Mouse (Mus musculus): Measurements from ENCODE around the gene Sdk1. TPM values are rescaled to one million over a fixed set of nuclear protein-coding genes. Genes with fewer than 3 reads are reported as not detected.

The Sdk1 gene
- total and polyA plus RNA-seq, 2 experiments, result 0.18 to 0.27 TPM

DNA sequence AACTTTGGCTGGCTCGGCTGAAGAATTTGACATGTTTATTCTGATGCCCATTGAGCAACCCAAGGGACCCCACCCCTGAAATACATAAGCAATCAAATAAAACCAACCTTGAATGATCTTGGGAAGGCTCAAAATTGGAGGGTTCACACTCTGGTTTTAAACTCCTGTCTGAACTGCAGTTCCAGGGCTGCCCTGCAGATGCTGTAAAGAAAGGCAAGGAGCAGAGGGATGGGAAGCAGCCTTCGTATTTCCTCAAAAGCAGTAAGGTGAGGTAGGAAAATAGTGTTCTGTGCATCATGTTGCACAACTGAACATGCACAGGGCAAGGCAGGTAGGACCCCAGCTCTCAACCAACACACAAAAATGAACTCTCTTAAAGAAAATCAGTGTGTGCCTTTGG lies 222.1 kb downstream of the Sdk1 start:
- no peak for DNase-seq (ENCODE audit: extremely low read depth, low read depth, low spot score)
- Histone ChIP-seq H3K27me3 (ENCODE audit: control insufficient read depth, insufficient read depth, low read length) (no peaks in the 10 kb centered on the region), H3K36me3 (ENCODE audit: control insufficient read depth, insufficient read depth, low read length) (no peaks in the 10 kb centered on the region), H3K79me2 (ENCODE audit: control insufficient read depth, insufficient read depth, low read length) (no peaks in the 10 kb centered on the region), H3K4me3 (ENCODE audit: insufficient read depth, low read depth, low read length) (no peak overlapping the region), H3K9ac (ENCODE audit: low read depth, low read length) (no peak overlapping the region), H3K4me1 (ENCODE audit: control insufficient read depth, insufficient read depth, low read length) (no peaks in the 10 kb centered on the region), H3K27ac (replicated peaks; ENCODE audit: insufficient read depth, low read depth, low read length) (no peak overlapping the region)
- WGBS, result 84% methylated on average over 2 of the region's 2 CpGs
- no peak for TF ChIP-seq POLR2A (IDR thresholded peaks at IDR 0.05; ENCODE audit: extremely low read depth, insufficient read depth, low read length)
- no peak for TF ChIP-seq CTCF (IDR thresholded peaks at IDR 0.05; ENCODE audit: low read depth, low read length)

DNA sequence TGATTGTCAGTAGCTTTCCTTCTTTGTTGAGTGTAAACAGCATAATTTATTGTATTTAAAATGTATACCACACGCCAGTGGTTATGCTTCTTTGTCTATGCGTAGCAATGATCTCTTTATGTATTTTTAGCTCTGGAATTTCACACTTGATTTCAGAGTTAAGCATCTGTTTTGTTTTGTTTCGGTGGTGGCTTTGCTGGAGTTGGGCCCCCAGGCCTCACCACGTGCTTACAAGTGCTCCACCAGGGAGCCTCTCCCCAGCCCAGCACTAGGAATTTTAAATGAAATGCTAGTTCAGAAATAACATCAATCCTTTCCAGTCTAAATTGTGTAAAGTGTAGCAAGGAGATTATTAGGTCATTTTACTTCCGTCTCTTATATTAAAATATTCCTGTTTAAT lies 227.5 kb downstream of the Sdk1 start:
- WGBS, result 91% methylated on average over 5 of the region's 5 CpGs
- TF ChIP-seq CTCF (IDR thresholded peaks at IDR 0.05; ENCODE audit: low read depth, low read length) (no peak), POLR2A (IDR thresholded peaks at IDR 0.05; ENCODE audit: extremely low read depth, insufficient read depth, low read length) (no peak)

DNA sequence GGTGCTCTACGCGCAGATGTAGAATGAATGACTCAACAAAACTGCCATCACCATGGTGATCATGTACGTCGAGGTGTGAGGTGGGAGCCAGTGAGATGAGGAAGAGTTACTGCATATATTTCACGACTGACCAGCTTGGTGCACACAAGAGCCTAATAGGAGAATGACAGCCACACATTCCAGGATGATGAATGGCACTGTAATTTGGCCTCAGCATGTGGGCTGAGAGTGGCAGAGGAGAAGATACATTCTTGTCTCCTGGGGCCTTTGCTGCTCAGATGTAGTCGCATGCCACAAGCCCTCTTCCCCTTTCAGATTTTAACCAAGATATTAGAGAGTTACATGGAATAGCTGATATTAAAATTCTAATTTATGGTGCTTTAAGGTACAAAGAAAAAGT lies 264.0 kb downstream of the Sdk1 start:
- Histone ChIP-seq H3K79me2 (ENCODE audit: control insufficient read depth, insufficient read depth, low read length) (no peaks in the 10 kb centered on the region), H3K36me3 (ENCODE audit: control insufficient read depth, insufficient read depth, low read length) (no peaks in the 10 kb centered on the region), H3K4me3 (ENCODE audit: insufficient read depth, low read depth, low read length) (no peak overlapping the region), H3K4me1 (ENCODE audit: control insufficient read depth, insufficient read depth, low read length) (no peaks in the 10 kb centered on the region), H3K27ac (replicated peaks; ENCODE audit: insufficient read depth, low read depth, low read length) (no peak overlapping the region), H3K27me3 (ENCODE audit: control insufficient read depth, insufficient read depth, low read length) (no peaks in the 10 kb centered on the region), H3K9ac (ENCODE audit: low read depth, low read length) (no peak overlapping the region)
- no peak for DNase-seq (ENCODE audit: extremely low read depth, low read depth, low spot score)
- no peak for TF ChIP-seq CTCF (IDR thresholded peaks at IDR 0.05; ENCODE audit: low read depth, low read length)
- TF ChIP-seq POLR2A (IDR thresholded peaks at IDR 0.05; ENCODE audit: extremely low read depth, insufficient read depth, low read length), result no peak
- WGBS, result 89% methylated on average over 6 of the region's 6 CpGs

More for the DNA sequence above, 227.5 kb downstream of the Sdk1 start:
- no peaks in the 10 kb centered on the region for H3K27me3 ChIP-seq (ENCODE audit: control insufficient read depth, insufficient read depth, low read length)
- DNase-seq (ENCODE audit: extremely low read depth, low read depth, low spot score), result no peak
- H3K4me3 ChIP-seq (ENCODE audit: insufficient read depth, low read depth, low read length), result no peak overlapping the region
- no peaks in the 10 kb centered on the region for H3K36me3 ChIP-seq (ENCODE audit: control insufficient read depth, insufficient read depth, low read length)
- H3K4me1 ChIP-seq (ENCODE audit: control insufficient read depth, insufficient read depth, low read length), result no peaks in the 10 kb centered on the region
- no peak overlapping the region for H3K9ac ChIP-seq (ENCODE audit: low read depth, low read length)
- no peak overlapping the region for H3K27ac ChIP-seq (replicated peaks; ENCODE audit: insufficient read depth, low read depth, low read length)
- H3K79me2 ChIP-seq (ENCODE audit: control insufficient read depth, insufficient read depth, low read length), result no peaks in the 10 kb centered on the region

DNA sequence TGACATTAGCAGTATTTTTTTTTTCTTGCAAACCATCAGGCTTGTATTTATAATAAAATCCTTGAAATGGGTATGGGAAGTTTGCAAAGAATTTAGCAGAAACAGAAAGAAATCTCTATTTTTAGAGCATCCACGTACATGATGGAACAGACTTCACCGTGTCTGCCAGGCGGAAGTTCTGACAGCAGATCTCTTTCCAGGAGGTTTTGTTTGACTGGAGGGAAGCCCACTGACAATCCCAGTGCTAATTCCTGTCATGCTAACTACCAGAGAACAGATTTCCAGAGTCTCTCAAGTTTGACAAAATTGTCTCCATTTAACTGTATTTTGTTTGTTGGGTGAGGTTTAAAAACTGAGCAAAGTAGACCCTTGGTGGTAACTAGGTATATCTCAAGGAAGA lies 265.1 kb downstream of the Sdk1 start:
- Histone ChIP-seq H3K4me3 (ENCODE audit: insufficient read depth, low read depth, low read length) (no peak overlapping the region), H3K27me3 (ENCODE audit: control insufficient read depth, insufficient read depth, low read length) (no peaks in the 10 kb centered on the region), H3K4me1 (ENCODE audit: control insufficient read depth, insufficient read depth, low read length) (no peaks in the 10 kb centered on the region), H3K9ac (ENCODE audit: low read depth, low read length) (no peak overlapping the region), H3K27ac (replicated peaks; ENCODE audit: insufficient read depth, low read depth, low read length) (no peak overlapping the region), H3K36me3 (ENCODE audit: control insufficient read depth, insufficient read depth, low read length) (no peaks in the 10 kb centered on the region), H3K79me2 (ENCODE audit: control insufficient read depth, insufficient read depth, low read length) (no peaks in the 10 kb centered on the region)
- TF ChIP-seq POLR2A (IDR thresholded peaks at IDR 0.05; ENCODE audit: extremely low read depth, insufficient read depth, low read length) (no peak), CTCF (IDR thresholded peaks at IDR 0.05; ENCODE audit: low read depth, low read length) (no peak)
- 93% methylated on average over 3 of the region's 3 CpGs for WGBS
- DNase-seq (ENCODE audit: extremely low read depth, low read depth, low spot score), result no peak

GRCm38 (mm10) chr5:141524801-141525715 lies 283.8 kb downstream of the Sdk1 start:
- H3K4me3 ChIP-seq (ENCODE audit: insufficient read depth, low read depth, low read length), result no peak overlapping the region
- no peaks in the 10 kb centered on the region for H3K79me2 ChIP-seq (ENCODE audit: control insufficient read depth, insufficient read depth, low read length)
- H3K27me3 ChIP-seq (ENCODE audit: control insufficient read depth, insufficient read depth, low read length), result no peaks in the 10 kb centered on the region
- TF ChIP-seq CTCF (IDR thresholded peaks at IDR 0.05; ENCODE audit: low read depth, low read length) (no peak), POLR2A (IDR thresholded peaks at IDR 0.05; ENCODE audit: extremely low read depth, insufficient read depth, low read length) (no peak)
- no peak overlapping the region for H3K9ac ChIP-seq (ENCODE audit: low read depth, low read length)
- DNase-seq (ENCODE audit: extremely low read depth, low read depth, low spot score), result no peak
- no peaks in the 10 kb centered on the region for H3K36me3 ChIP-seq (ENCODE audit: control insufficient read depth, insufficient read depth, low read length)
- WGBS, result 52% methylated on average over 13 of the region's 13 CpGs
- H3K4me1 ChIP-seq (ENCODE audit: control insufficient read depth, insufficient read depth, low read length), result no peaks in the 10 kb centered on the region
- no peak overlapping the region for H3K27ac ChIP-seq (replicated peaks; ENCODE audit: insufficient read depth, low read depth, low read length)

DNA sequence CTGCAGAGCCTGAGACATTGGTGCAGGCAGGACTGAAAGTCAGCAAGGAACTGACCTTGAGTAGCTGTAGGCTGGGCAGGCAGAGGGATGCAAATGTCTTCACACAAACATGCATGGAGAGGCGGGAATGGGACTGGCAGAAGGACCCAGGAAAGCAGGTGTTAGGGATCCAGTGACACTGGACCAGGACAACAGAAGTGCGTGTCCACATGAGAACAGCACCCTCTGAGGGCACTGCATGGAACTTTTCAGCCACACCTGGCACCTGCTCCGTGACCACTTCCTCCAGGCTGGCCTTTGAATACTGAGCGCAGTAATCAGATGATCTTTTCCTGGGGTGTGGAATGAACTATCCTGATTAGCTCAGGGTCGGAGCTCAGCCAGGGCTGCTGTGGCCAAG lies 298.9 kb downstream of the Sdk1 start:
- peak; percentile 44 for TF ChIP-seq CTCF (IDR thresholded peaks at IDR 0.05; ENCODE audit: low read depth, low read length)
- TF ChIP-seq POLR2A (IDR thresholded peaks at IDR 0.05; ENCODE audit: extremely low read depth, insufficient read depth, low read length), result no peak
- Histone ChIP-seq H3K27me3 (ENCODE audit: control insufficient read depth, insufficient read depth, low read length) (no peaks in the 10 kb centered on the region), H3K4me3 (ENCODE audit: insufficient read depth, low read depth, low read length) (no peak overlapping the region), H3K36me3 (ENCODE audit: control insufficient read depth, insufficient read depth, low read length) (no peaks in the 10 kb centered on the region), H3K27ac (replicated peaks; ENCODE audit: insufficient read depth, low read depth, low read length) (no peak overlapping the region), H3K79me2 (ENCODE audit: control insufficient read depth, insufficient read depth, low read length) (no peaks in the 10 kb centered on the region), H3K9ac (ENCODE audit: low read depth, low read length) (no peak overlapping the region), H3K4me1 (ENCODE audit: control insufficient read depth, insufficient read depth, low read length) (no peaks in the 10 kb centered on the region)
- DNase-seq (ENCODE audit: extremely low read depth, low read depth, low spot score), result peak; percentile 6
- WGBS, result 62% methylated on average over 5 of the region's 5 CpGs
